Mouse (Mus musculus) kidney, adult 2 months (tissue): ENCODE results near the gene B4galnt4.

Source experiments
- CTCF ChIP-seq: fragments of 200-500 bp; conservative IDR thresholded peaks from 2 replicates; pipeline ENCODE4 v1.5.1; 2011; ENCODE audit warnings: low read depth, mild to moderate bottlenecking, control low read depth, low read length, moderate library complexity, mixed read lengths; ENCODE audit not compliant: insufficient read depth, insufficient read length
- POLR2A ChIP-seq: fragments of 200-500 bp; IDR thresholded peaks from one replicate; pipeline ENCODE4 v1.6.1; 2011; ENCODE audit warnings: low read depth, low read length, control low read depth

- no peak for TF ChIP-seq POLR2A
- no peak for TF ChIP-seq CTCF
Observed at GRCm38 (mm10) chr7:141120605-141121004, 59.7 kb downstream of the B4galnt4 start.
